Mouse (Mus musculus): ENCODE data around the gene Prkce.

Gene Prkce

GRCm38 (mm10) chr17:86407921-86408613, 240.5 kb downstream of the Prkce start:
- no peak for DNase-seq (ENCODE audit: low read depth, low spot score)

- DNase-seq (ENCODE audit: low read depth, low spot score), result no peak
These were observed 241.0 kb downstream of the Prkce start for GRCm38 (mm10) chr17:86408614-86409006.

DNA sequence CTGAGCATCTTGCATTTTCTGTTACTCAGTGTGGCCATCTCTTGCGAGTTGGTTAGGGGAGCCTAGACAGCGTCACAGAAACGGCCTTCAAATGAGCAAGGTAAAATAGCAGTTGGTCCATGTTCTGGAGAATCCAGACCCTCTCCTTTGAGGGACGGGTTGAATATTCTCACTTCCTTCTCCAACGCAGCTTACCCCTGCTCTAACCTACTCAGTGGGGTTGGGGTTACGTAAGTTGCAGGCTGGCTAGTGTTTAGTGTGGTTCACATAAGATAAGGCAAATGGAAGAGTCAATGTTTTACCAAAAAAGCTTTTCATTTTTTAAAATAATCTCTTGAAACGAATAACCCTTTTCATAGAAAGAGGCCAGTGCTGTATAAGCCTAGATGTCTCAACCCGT, 241.9 kb downstream of the Prkce start:
- DNase-seq (ENCODE audit: low read depth, low spot score), result no peak

GRCm38 (mm10) chr17:86410496-86410895, 242.9 kb downstream of the Prkce start:
- DNase-seq (ENCODE audit: low read depth, low spot score), result no peak

GRCm38 (mm10) chr17:86412141-86412540, 244.6 kb downstream of the Prkce start:
- no peak for DNase-seq (ENCODE audit: low read depth, low spot score)

GRCm38 (mm10) chr17:86414608-86415007, 247.0 kb downstream of the Prkce start:
- DNase-seq (ENCODE audit: low read depth, low spot score), result no peak

DNA sequence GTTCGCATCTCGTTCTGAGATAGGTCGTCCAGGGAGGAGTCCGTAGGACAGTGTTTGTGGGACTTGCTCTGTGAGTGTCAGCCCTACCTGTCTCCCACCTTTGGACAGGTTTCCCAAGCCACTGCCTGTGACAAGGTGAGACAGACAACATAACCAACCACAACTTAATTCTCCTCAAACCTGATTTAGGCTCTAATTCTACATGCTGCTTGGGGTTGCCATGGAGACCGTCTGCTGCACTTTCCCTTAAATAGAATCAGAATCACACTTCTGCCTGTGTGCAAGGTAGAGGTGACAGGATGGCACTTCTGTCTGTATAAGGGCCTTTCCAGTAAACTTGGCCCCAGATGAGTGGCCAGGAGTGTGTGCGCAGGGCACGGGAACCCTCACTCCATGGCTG, 248.4 kb downstream of the Prkce start:
- DNase-seq (ENCODE audit: low read depth, low spot score), result peak; percentile 87

DNA sequence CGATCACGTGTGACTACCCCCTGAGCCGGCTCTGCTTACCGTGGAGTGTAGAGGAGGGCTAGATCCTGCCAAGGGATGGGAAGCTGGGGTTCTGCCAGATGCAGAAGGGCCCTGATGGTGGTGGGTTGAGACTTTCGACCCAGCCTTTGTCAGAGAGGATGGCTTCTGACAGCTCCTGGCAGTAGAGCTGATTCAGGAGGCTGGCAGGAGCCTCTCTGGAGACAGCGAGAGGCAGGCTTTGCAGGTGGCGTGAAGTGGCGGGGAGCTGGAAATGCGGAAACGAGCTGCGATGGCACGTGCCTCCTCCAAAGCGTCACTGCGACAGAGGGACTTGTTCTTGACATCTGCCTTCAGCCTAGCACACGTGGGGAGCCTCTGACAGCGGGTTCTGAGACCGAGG, 250.7 kb downstream of the Prkce start:
- peak; percentile 55 for DNase-seq (ENCODE audit: low read depth, low spot score)

GRCm38 (mm10) chr17:86419199-86419598, 251.6 kb downstream of the Prkce start:
- no peak for DNase-seq (ENCODE audit: low read depth, low spot score)

- DNase-seq (ENCODE audit: low read depth, low spot score), result peak; percentile 65
These were observed 253.2 kb downstream of the Prkce start for GRCm38 (mm10) chr17:86420646-86421338.

DNA sequence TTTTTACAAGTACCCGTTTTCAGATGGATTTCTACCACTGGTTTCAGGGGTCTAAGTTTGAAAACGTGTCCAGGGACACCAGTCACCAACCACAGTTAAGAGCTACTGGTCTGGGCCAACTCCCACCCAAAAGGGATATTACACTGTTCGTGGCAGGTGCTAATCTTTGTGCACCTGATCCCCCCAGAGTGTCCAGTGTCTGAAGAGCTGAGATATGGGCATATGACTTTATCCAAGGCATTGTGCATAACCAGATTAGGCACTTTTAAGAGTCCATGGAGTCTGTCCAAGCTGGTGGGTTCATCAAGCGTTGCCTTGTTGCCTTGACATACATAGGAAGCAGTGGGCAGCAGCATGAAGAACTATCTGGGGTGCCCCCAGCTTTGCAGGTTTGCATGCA, 254.4 kb downstream of the Prkce start:
- DNase-seq (ENCODE audit: low read depth, low spot score), result no peak

GRCm38 (mm10) chr17:86429877-86430276, 262.3 kb downstream of the Prkce start:
- DNase-seq (ENCODE audit: low read depth, low spot score), result no peak

DNA sequence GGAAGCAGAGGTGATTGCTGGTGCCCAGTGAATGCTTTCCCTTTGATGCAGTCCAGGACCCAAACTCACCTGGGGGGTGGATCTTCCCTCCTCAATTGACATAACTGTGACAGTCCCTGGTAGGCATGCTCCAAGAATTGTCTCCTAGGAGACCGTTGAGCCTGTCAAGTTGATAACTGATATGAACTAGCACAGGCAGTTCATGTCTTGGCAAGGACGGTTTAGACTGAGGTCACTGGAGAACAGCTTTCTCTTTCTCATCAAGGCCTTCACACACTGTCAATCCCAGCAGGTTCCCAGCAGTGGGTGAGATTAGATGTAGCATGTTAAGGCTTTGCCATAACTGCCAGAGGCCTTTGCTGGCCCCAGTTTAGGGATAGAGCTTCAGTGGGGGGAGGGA, 265.5 kb downstream of the Prkce start:
- no peak for DNase-seq (ENCODE audit: low read depth, low spot score)

GRCm38 (mm10) chr17:86433813-86434212, 266.2 kb downstream of the Prkce start:
- peak; percentile 85 for DNase-seq (ENCODE audit: low read depth, low spot score)

GRCm38 (mm10) chr17:86434781-86435180, 267.2 kb downstream of the Prkce start:
- DNase-seq (ENCODE audit: low read depth, low spot score), result no peak

DNA sequence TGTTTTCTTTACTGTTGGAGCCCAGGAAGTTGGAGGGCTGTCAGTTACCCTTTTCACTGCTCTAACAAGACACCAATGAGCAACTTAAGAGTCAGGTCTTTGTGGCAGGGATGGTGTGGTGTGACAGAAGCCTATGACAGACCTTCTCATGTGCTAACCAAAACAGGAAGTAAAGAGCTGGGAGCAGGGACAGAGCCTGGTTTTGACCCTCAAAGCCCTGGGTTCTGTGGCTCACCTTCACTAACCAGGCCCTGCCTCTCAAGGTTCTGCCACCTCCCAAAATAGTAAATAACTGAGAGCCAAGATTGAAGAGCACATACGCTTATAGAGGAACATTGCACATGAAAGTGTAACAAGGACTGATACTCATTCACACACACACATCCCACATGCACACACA, 268.0 kb downstream of the Prkce start:
- DNase-seq (ENCODE audit: low read depth, low spot score), result no peak

GRCm38 (mm10) chr17:86435984-86436383, 268.4 kb downstream of the Prkce start:
- no peak for DNase-seq (ENCODE audit: low read depth, low spot score)

DNA sequence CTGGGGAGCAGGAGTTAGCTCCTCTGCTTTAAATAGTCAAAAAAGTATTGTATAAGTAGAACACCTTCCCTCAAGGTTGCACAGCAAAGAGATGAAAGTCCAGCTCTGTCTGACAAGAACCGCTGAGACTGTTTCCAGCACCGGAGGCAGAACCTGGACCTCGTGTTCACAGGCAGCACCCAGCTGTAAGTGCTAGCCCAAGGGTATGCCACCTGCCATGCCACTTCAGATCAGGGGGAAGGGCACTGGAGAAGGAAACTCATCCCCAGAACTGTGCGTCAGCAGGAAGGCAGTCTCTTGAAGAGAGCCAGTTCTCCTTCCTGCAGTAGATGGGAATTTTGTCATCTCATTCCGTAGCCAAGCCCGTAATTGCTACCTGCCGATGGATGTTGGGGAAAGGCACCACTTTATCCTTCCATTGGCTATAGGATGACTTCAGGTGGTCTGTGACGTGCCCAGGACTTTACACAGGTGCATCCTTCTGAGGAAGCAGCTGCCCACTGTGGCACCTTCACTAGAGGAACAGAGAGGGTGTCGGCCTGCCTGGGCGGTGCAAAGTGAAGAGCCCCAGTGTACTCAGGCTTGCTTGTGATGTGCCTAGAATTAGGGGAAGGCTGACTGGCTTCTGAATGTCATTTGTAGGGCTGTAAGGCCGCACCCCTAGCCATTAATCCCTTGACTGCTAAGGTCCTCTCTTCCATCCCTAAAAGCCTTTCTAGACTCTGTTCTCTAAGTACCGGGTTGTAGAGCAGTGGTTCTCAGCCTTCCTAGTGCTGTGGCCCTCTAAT, 269.2 kb downstream of the Prkce start:
- DNase-seq (ENCODE audit: low read depth, low spot score), result no peak

GRCm38 (mm10) chr17:86437516-86438277, 270.1 kb downstream of the Prkce start:
- DNase-seq (ENCODE audit: low read depth, low spot score), result peak; percentile 92

- peak; percentile 87 for DNase-seq (ENCODE audit: low read depth, low spot score)
These were observed 270.7 kb downstream of the Prkce start for GRCm38 (mm10) chr17:86438278-86438661.

GRCm38 (mm10) chr17:86438763-86439162, 271.2 kb downstream of the Prkce start:
- DNase-seq (ENCODE audit: low read depth, low spot score), result no peak

DNA sequence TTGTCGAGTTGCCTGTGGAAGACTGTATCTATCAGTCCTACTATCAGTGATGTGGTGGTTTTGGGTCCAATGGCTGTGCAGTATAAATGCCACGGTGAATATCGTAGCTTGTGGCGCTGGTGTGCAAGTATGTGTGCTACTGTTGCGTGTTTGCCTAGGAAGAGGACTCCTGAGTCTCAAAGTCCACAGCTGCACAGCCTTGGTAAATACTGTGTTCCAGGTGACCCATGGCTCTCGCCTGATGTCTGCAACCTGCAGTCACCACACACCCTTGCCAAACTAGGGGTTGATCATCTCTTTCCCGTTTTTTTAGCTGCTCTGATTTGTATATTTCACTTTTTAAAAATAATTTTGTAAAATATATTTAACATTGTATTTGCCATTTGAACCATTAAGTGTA, 273.5 kb downstream of the Prkce start:
- DNase-seq (ENCODE audit: low read depth, low spot score), result no peak

All from telencephalon, adult 2 months (tissue).